Mouse (Mus musculus) limb, embryonic 12.5 days (tissue): Measurements from ENCODE around the gene Vstm4. TPM values are rescaled to one million over a fixed set of nuclear protein-coding genes. Genes with fewer than 3 reads are reported as not detected.

ENCODE experiments used
- ATAC-seq: fragments of 200-750 bp; cut with Nextera tagmentation; 2 replicates; pipeline ENCODE4 v1.8.0; 2017; ENCODE audit warnings: low read depth, moderate TSS enrichment; ENCODE audit not compliant: insufficient number of reproducible peaks, insufficient read depth, low FRiP score, low TSS enrichment
- H3K27ac ChIP-seq: fragments of 300-500 bp; sonication (generic); 2 replicates; pipeline ENCODE4 v1.5.1; 2016; ENCODE audit warnings: mild to moderate bottlenecking, moderate library complexity
- H3K27me3 ChIP-seq: fragments of 300-500 bp; sonication (generic); 2 replicates; pipeline ENCODE4 v1.6.1; 2016; ENCODE audit warnings: mild to moderate bottlenecking, moderate library complexity
- H3K36me3 ChIP-seq: fragments of 300-500 bp; sonication (generic); 2 replicates; pipeline ENCODE4 v1.6.1; 2016; ENCODE audit warnings: mild to moderate bottlenecking, moderate library complexity
- H3K4me1 ChIP-seq: fragments of 300-500 bp; sonication (generic); replicated peaks from 2 replicates; pipeline ENCODE4 v1.6.1; 2016
- H3K4me2 ChIP-seq: fragments of 300-500 bp; sonication (generic); 2 replicates; pipeline ENCODE4 v1.6.1; 2016; ENCODE audit warnings: mild to moderate bottlenecking, moderate library complexity
- H3K4me3 ChIP-seq: fragments of 300-500 bp; sonication (generic); replicated peaks from 2 replicates; pipeline ENCODE4 v1.5.1; 2016; ENCODE audit warnings: mild to moderate bottlenecking
- H3K9ac ChIP-seq: fragments of 300-500 bp; sonication (generic); replicated peaks from 2 replicates; pipeline ENCODE4 v1.6.1; 2016; ENCODE audit warnings: mild to moderate bottlenecking, moderate library complexity
- H3K9me3 ChIP-seq: fragments of 300-500 bp; sonication (generic); 2 replicates; pipeline ENCODE4 v1.6.1; 2016; ENCODE audit warnings: mild to moderate bottlenecking, moderate library complexity
- WGBS: fragments of 180-500 bp; shearing (Covaris S2); methylation state at CpG from one replicate; pipeline ENCODE4 v1.1.7; 2016; 5-methylcytosine and 5-hydroxymethylcytosine counted together
- polyA plus RNA-seq: library from polyadenylated mRNA; unstranded; fragments of >200 nt; fragmentation: Nextera tagmentation; extraction: Ambion mirVana; gene quantifications from 2 replicates; pipeline ENCODE4 v1.2.1, GENCODE M21; 2016

The Vstm4 gene
- polyA plus RNA-seq, result 7.0 and 7.6 TPM in 2 replicates

GRCm38 (mm10) chr14:32856681-32857328, at the start of gene Vstm4:
Gene Vstm4 (plus strand): TSS chr14:32856756.
- H3K4me2 ChIP-seq, result peak within 1 kb of the TSS; percentile 77
- no peaks in the 10 kb centered on the region for H3K36me3 ChIP-seq
- WGBS, result under 1% methylated on average over 68 of the region's 68 CpGs
- peak within 1 kb of the TSS; percentile 71 for H3K9ac ChIP-seq
- H3K4me3 ChIP-seq, result peak within 1 kb of the TSS; percentile 52
- H3K9me3 ChIP-seq, result no peaks in the 10 kb centered on the region
- peaks cover 9% of the 10 kb centered on the region for H3K4me1 ChIP-seq
- H3K27ac ChIP-seq, result no peak within 1 kb of the TSS
- H3K27me3 ChIP-seq, result peaks cover 38% of the 10 kb centered on the region
- ATAC-seq, result peak; percentile 77; the same call in 1 of the 2 replicates

GRCm38 (mm10) chr14:32810111-32810510, 46.4 kb upstream of the Vstm4 start:
- no peak for ATAC-seq
- Histone ChIP-seq H3K9me3 (no peaks in the 10 kb centered on the region), H3K4me1 (no peaks in the 10 kb centered on the region), H3K27ac (no peak overlapping the region), H3K36me3 (no peaks in the 10 kb centered on the region), H3K27me3 (peaks cover 3% of the 10 kb centered on the region; the same call in 1 of the 2 replicates), H3K4me2 (no peak overlapping the region), H3K4me3 (no peak overlapping the region), H3K9ac (no peak overlapping the region)

- WGBS, result 75% methylated on average over 6 of the region's 6 CpGs
- H3K9ac ChIP-seq, result no peak overlapping the region
Observed at GRCm38 (mm10) chr14:32812429-32812828, 44.1 kb upstream of the Vstm4 start.

DNA sequence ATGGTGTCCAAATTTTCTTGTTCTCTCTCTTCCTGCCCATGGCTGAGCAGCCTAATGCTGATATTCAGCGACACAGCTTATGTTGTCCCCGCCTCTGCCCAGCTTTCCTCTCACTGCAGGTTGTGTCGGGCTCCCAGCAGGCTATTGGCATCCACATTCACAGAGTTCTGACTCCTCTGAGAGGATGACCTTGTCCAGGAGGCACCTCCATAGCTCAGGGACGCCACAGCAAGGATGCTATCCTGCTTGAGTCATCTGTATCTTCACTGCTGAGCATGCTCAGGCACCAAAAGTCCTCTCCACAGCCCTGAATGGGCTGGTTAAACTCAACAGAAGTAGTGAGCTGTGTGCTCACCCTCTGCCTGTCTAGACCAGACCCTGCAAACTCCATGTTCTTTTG, 41.6 kb upstream of the Vstm4 start:
- Histone ChIP-seq H3K4me2 (no peak overlapping the region), H3K27ac (no peak overlapping the region), H3K9ac (no peak overlapping the region), H3K36me3 (no peaks in the 10 kb centered on the region), H3K9me3 (no peaks in the 10 kb centered on the region), H3K27me3 (no peaks in the 10 kb centered on the region; the same call in 1 of the 2 replicates), H3K4me1 (peaks cover 18% of the 10 kb centered on the region), H3K4me3 (no peak overlapping the region)
- 73% methylated on average over 4 of the region's 4 CpGs for WGBS
- ATAC-seq, result no peak

More at GRCm38 (mm10) chr14:32812429-32812828, 44.1 kb upstream of the Vstm4 start:
- Histone ChIP-seq H3K27ac (no peak overlapping the region), H3K27me3 (peaks cover 3% of the 10 kb centered on the region; the same call in 1 of the 2 replicates), H3K4me3 (no peak overlapping the region), H3K36me3 (no peaks in the 10 kb centered on the region), H3K9me3 (no peaks in the 10 kb centered on the region), H3K4me1 (no peaks in the 10 kb centered on the region), H3K4me2 (no peak overlapping the region)
- ATAC-seq, result no peak

DNA sequence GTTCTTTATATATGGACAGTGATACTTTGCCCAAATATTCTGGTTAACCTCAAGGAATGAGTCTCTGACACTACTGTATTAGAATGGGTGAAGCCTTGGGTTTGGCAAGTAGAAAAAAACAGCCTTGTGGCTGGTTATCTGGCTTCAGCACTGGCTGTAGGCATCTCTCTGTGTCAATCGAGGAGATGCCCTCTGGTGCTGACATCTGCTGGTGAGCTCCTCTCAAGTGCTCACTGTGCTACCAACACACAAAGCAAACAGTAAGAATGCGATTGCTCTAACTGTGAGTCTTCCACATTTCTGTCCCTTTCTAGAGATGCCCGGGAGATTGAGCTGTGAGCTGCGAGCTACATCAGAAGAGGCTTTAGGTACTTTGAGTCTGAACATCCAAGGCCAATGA, 40.0 kb upstream of the Vstm4 start:
- Histone ChIP-seq H3K9ac (no peak overlapping the region), H3K27me3 (no peaks in the 10 kb centered on the region; the same call in 1 of the 2 replicates), H3K4me1 (peaks cover 18% of the 10 kb centered on the region), H3K4me2 (no peak overlapping the region), H3K4me3 (no peak overlapping the region), H3K36me3 (no peaks in the 10 kb centered on the region), H3K27ac (no peak overlapping the region), H3K9me3 (no peaks in the 10 kb centered on the region)
- 79% methylated on average over 4 of the region's 4 CpGs for WGBS
- ATAC-seq, result no peak

DNA sequence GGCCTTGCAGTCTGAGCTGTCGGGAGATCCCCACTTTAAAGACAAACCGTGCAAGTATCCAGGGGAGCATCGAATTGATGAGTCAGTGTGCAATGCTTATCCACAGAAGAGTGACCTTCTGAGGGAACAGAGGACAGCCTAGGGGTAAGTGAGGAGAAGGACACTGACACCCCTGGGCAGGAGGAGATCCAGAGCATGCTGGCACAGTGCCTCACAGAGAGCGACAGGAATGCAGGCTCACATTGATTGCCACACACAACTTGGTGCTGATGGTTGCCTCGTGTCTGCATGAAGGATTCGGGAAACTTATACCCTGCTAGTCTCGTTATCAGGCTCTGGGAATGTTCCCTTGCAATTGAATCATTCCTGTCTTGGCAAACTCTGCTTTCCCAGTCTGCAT, 39.3 kb upstream of the Vstm4 start:
- no peak for ATAC-seq
- H3K27me3 ChIP-seq, result no peaks in the 10 kb centered on the region; the same call in 1 of the 2 replicates
- H3K4me1 ChIP-seq, result peaks cover 18% of the 10 kb centered on the region
- H3K36me3 ChIP-seq, result no peaks in the 10 kb centered on the region
- 60% methylated on average over 7 of the region's 7 CpGs for WGBS
- H3K4me2 ChIP-seq, result no peak overlapping the region
- no peak overlapping the region for H3K27ac ChIP-seq
- H3K4me3 ChIP-seq, result no peak overlapping the region
- H3K9me3 ChIP-seq, result no peaks in the 10 kb centered on the region
- no peak overlapping the region for H3K9ac ChIP-seq

GRCm38 (mm10) chr14:32819297-32819696, 37.3 kb upstream of the Vstm4 start:
- Histone ChIP-seq H3K4me2 (no peak overlapping the region), H3K27me3 (no peaks in the 10 kb centered on the region; the same call in 1 of the 2 replicates), H3K9ac (no peak overlapping the region), H3K4me3 (no peak overlapping the region), H3K4me1 (peaks cover 22% of the 10 kb centered on the region), H3K9me3 (no peaks in the 10 kb centered on the region), H3K27ac (peak overlapping the region; percentile 35; the same call in 1 of the 2 replicates), H3K36me3 (no peaks in the 10 kb centered on the region)
- no peak for ATAC-seq
- WGBS, result 32% methylated on average over 1 of the region's 1 CpGs

- no peaks in the 10 kb centered on the region for H3K36me3 ChIP-seq
- H3K9me3 ChIP-seq, result no peaks in the 10 kb centered on the region
- no peak overlapping the region for H3K4me2 ChIP-seq
- no peak overlapping the region for H3K4me3 ChIP-seq
- WGBS, result 83% methylated on average over 4 of the region's 4 CpGs
- no peak overlapping the region for H3K9ac ChIP-seq
- no peaks in the 10 kb centered on the region; the same call in 1 of the 2 replicates for H3K27me3 ChIP-seq
- H3K4me1 ChIP-seq, result peaks cover 37% of the 10 kb centered on the region
- no peak overlapping the region for H3K27ac ChIP-seq
- no peak for ATAC-seq
Observed at GRCm38 (mm10) chr14:32822812-32823211, 33.7 kb upstream of the Vstm4 start.

GRCm38 (mm10) chr14:32823861-32824260, 32.7 kb upstream of the Vstm4 start:
- Histone ChIP-seq H3K9me3 (no peaks in the 10 kb centered on the region), H3K9ac (no peak overlapping the region), H3K4me1 (peaks cover 37% of the 10 kb centered on the region), H3K27ac (no peak overlapping the region), H3K4me3 (no peak overlapping the region), H3K27me3 (no peaks in the 10 kb centered on the region), H3K36me3 (no peaks in the 10 kb centered on the region), H3K4me2 (no peak overlapping the region)
- 80% methylated on average over 3 of the region's 3 CpGs for WGBS
- no peak for ATAC-seq

DNA sequence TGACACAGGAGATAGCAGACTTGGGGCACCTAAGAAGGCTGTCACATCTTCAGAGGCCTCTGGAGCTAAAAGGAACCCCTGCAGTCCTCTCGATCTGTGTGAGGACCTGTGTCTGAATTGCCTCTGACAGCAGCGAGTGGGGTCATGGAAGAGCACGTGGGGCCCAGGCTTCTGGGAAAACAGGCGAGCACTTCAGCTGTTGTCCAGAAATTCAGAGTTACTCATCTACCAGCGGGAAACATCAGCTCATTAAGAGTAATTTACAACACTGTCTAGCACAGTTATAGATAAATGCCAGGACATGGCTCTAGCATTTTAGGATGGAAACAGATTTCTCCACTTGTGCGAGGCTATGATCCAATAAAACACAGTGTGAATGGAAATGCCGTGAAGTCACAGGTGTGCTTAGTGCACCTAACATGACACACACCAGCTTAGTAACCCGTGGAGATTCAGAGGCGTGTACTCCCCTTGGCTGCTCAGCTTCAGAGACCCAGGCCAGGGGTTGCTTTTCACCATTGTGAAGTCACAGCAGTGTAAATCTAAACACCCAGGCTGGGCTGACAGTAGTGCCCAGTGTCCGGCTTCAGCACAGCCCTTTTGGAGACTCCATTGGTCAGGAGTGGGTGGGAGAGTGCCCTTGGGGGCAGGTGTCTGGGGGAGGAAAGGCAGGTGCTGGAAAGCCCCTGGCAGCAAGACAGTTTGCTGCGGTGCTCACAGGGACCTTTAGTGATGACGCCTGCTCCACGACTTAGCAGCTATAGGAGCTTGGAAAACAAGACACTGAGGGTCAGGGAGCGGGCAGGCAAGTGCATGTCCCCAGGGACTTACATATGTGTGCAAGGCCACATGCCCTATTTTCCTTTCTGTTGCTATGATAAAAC, 32.0 kb upstream of the Vstm4 start:
- no peaks in the 10 kb centered on the region for H3K36me3 ChIP-seq
- WGBS, result 43% methylated on average over 14 of the region's 14 CpGs
- no peak overlapping the region for H3K27ac ChIP-seq
- ATAC-seq, result no peak
- H3K4me3 ChIP-seq, result no peak overlapping the region
- no peak overlapping the region for H3K9ac ChIP-seq
- H3K4me2 ChIP-seq, result no peak overlapping the region
- H3K27me3 ChIP-seq, result no peaks in the 10 kb centered on the region
- peaks cover 31% of the 10 kb centered on the region for H3K4me1 ChIP-seq
- H3K9me3 ChIP-seq, result no peaks in the 10 kb centered on the region

DNA sequence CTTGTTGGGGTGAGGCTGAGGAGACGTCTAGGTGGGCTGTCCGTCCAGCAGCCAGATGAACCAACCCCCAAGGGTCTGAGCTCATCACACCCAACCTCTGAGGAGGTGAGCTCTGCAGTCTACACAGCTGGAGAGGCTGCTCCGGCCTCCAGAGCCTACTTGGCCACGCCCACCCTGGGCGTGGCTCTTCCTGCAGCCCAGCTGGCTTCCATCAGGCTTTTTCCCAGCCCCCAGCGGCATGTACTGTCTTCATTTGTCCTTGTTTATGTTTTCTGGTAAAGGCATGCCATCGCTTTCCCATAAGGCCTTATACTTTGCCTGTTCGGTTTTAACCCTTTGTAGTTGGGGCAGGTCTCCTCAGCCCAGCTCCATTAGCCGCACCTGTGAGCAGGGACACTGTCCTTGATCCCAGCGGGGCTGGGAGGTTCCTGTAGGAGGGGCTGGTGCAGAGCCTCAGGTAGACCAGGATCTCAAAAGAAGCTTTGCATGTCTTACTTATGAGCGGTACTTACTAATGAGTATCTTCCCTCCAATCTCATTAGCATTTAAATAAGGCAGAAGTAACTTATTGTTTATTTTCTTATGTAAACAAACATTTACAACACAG, 31.0 kb upstream of the Vstm4 start:
- no peaks in the 10 kb centered on the region for H3K27me3 ChIP-seq
- H3K36me3 ChIP-seq, result no peaks in the 10 kb centered on the region
- WGBS, result 2% methylated on average over 11 of the region's 11 CpGs
- H3K9ac ChIP-seq, result no peak overlapping the region
- ATAC-seq, result peak; percentile 83
- H3K9me3 ChIP-seq, result no peaks in the 10 kb centered on the region
- peaks cover 28% of the 10 kb centered on the region for H3K4me1 ChIP-seq
- peak overlapping the region; percentile 43 for H3K4me2 ChIP-seq
- H3K27ac ChIP-seq, result no peak overlapping the region
- H3K4me3 ChIP-seq, result no peak overlapping the region
